Mouse (Mus musculus) kidney, embryonic 16.5 days (tissue): Measurements from ENCODE around the gene Sbk2. TPM values are rescaled to one million over a fixed set of nuclear protein-coding genes. Genes with fewer than 3 reads are reported as not detected.
A peak's percentile ranks its signal among the peaks of the same experiment; 100 is the strongest.

ENCODE experiments used
- ATAC-seq: fragments of 200-750 bp; cut with Nextera tagmentation; 2 replicates; pipeline ENCODE4 v1.8.0; 2017; ENCODE audit warnings: moderate TSS enrichment; ENCODE audit not compliant: low FRiP score, low TSS enrichment
- H3K27ac ChIP-seq: fragments of 300-500 bp; sonication (generic); 2 replicates; pipeline ENCODE4 v1.5.1; 2014; ENCODE audit warnings: low read length
- H3K27me3 ChIP-seq: fragments of 300-500 bp; sonication (generic); 2 replicates; pipeline ENCODE4 v1.6.1; 2014; ENCODE audit warnings: low read length, control low read depth, mixed read lengths; ENCODE audit not compliant: insufficient read depth
- H3K36me3 ChIP-seq: fragments of 300-500 bp; sonication (generic); 2 replicates; pipeline ENCODE4 v1.6.1; 2014; ENCODE audit warnings: low read length, control low read depth, mixed read lengths; ENCODE audit not compliant: insufficient read depth
- H3K4me1 ChIP-seq: fragments of 300-500 bp; sonication (generic); 2 replicates; pipeline ENCODE4 v1.6.1; 2014; ENCODE audit warnings: low read length, control low read depth, mixed read lengths; ENCODE audit not compliant: insufficient read depth
- H3K4me2 ChIP-seq: fragments of 300-500 bp; sonication (generic); replicated peaks from 2 replicates; pipeline ENCODE4 v1.6.1; 2014; ENCODE audit warnings: low read depth, low read length
- H3K4me3 ChIP-seq: fragments of 300-500 bp; sonication (generic); 2 replicates; pipeline ENCODE4 v1.5.1; 2014; ENCODE audit warnings: mild to moderate bottlenecking, low read length
- H3K9ac ChIP-seq: fragments of 300-500 bp; sonication (generic); replicated peaks from 2 replicates; pipeline ENCODE4 v1.6.1; 2014; ENCODE audit warnings: low read length
- H3K9me3 ChIP-seq: fragments of 300-500 bp; sonication (generic); 2 replicates; pipeline ENCODE4 v1.6.1; 2016; ENCODE audit warnings: low read length, control low read depth
- WGBS: fragments of 180-500 bp; shearing (Covaris S2); extraction: QIAGEN DNeasy Blood & Tissue Kit; methylation state at CpG from one replicate; pipeline ENCODE4 v1.1.7; 2014; 5-methylcytosine and 5-hydroxymethylcytosine counted together
- polyA plus RNA-seq: library from polyadenylated mRNA; unstranded; fragments of >200 nt; fragmentation: Nextera tagmentation; extraction: Ambion mirVana; gene quantifications from 2 replicates; pipeline ENCODE4 v1.2.1, GENCODE M21; 2015

Gene Sbk2
- polyA plus RNA-seq, 1 experiment from 2014 or later: 0.26 TPM

DNA sequence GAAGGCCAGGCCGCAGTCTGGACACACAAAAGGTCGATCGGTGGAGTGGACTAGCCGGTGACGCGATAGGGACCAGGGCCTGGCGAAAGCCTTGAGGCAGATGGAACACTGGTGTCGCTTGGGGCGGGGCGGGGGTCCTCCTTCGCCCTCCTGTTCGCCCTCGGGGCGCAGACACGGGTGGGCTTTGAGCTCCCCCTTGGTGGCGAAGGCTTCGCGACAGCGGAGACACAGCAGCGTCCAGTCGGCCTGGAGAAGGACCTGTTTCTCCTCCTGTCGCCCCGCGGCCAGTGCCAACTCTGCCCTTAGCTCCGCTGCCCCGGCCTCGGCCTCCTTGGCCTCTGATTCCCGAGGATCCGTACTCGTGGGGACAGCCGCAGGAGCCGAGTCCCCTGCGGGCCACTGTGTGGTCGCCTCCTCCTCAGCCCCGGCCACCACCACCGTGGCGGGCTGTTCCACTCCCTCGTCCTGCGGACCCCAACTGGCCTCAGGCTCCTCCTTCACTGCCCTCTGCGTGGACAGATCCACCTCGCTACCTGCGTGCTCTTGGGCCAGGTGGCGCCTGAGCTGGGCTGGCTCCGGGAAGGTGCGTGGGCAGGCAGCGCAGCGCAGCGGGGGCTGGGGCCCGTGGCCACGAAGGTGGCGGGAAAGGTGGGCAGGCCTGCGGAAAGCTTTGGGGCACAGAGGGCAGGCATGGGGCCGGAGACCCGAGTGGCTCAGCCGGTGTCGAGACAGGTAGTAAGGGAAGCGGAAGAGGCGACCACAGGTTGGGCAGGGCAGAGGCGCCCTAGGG, 30.0 kb upstream of the Sbk2 start:
- Histone ChIP-seq H3K4me1 (peaks cover 18% of the 10 kb centered on the region), H3K4me2 (peak overlapping the region; percentile 86), H3K9me3 (peaks cover 20% of the 10 kb centered on the region), H3K9ac (no peak overlapping the region), H3K27ac (no peak overlapping the region), H3K36me3 (peaks cover 29% of the 10 kb centered on the region), H3K27me3 (no peaks in the 10 kb centered on the region), H3K4me3 (0 out of 2 replicates have a peak overlapping the region, but pooled peaks have one; percentile 9)
- no peak for ATAC-seq
- 51% methylated on average over 53 of the region's 59 CpGs for WGBS

- Histone ChIP-seq H3K27me3 (no peaks in the 10 kb centered on the region), H3K9me3 (peaks cover 20% of the 10 kb centered on the region), H3K4me2 (peak overlapping the region; percentile 86), H3K36me3 (peaks cover 29% of the 10 kb centered on the region), H3K9ac (no peak overlapping the region), H3K4me3 (no peak overlapping the region), H3K4me1 (peaks cover 18% of the 10 kb centered on the region), H3K27ac (no peak overlapping the region)
- WGBS: 48% methylated on average over 48 of the region's 55 CpGs
- ATAC-seq: no peak
These were observed 29.3 kb upstream of the Sbk2 start for GRCm38 (mm10) chr7:4993347-4993998.

- Histone ChIP-seq H3K4me1 (no peaks in the 10 kb centered on the region), H3K4me3 (no peak overlapping the region), H3K9me3 (peaks cover 15% of the 10 kb centered on the region), H3K9ac (no peak overlapping the region), H3K36me3 (peaks cover 21% of the 10 kb centered on the region), H3K27ac (no peak overlapping the region), H3K27me3 (no peaks in the 10 kb centered on the region; the same call in 1 of the 2 replicates), H3K4me2 (no peak overlapping the region)
- WGBS: 56% methylated on average over 2 of the region's 2 CpGs
- ATAC-seq: no peak
These were observed 24.0 kb upstream of the Sbk2 start for GRCm38 (mm10) chr7:4988250-4988649.

DNA sequence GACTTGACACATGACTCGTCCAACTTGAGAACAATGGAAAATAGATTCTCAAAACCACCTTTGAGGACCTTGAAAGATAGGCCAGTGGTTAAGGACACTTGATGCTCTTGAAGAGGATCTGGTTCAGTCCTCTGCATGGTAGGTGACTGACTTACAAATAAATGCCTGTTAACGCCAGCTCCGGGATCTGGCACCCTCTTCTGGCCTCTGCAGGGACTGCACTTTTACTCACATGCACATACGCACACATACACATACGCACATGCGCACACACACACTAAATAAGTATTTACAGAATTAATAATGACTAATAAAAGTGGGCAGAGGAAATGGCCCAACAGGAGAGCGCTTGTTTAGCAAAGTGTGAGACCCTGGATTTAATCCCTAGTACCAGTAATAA, 12.6 kb upstream of the Sbk2 start:
- H3K4me3 ChIP-seq: no peak overlapping the region
- no peak for ATAC-seq
- no peaks in the 10 kb centered on the region for H3K36me3 ChIP-seq
- no peak overlapping the region for H3K9ac ChIP-seq
- no peaks in the 10 kb centered on the region for H3K4me1 ChIP-seq
- H3K27ac ChIP-seq: no peak overlapping the region
- no peaks in the 10 kb centered on the region for H3K27me3 ChIP-seq
- no peak overlapping the region for H3K4me2 ChIP-seq
- 87% methylated on average over 7 of the region's 7 CpGs for WGBS
- H3K9me3 ChIP-seq: no peaks in the 10 kb centered on the region

DNA sequence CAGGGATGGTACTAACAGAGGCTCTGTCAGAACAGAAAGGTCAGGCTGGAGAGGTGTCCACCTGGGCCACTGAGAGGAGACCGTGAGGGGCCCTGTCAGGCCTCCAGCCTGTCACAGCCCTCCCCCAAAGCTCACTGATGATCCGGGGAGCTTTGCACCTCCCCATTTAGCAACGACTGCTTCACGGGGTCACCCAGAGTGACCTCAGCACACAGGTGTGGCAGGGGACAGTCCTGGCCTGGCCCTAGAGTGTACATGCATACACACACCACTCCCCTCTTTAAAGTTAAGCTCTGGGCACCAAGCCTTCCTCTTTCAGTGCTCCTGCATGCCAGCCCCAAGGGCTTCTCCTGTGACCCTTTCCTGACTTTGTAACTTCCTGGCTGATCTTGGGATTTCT, 11.2 kb upstream of the Sbk2 start:
- no peaks in the 10 kb centered on the region for H3K9me3 ChIP-seq
- no peak overlapping the region for H3K4me3 ChIP-seq
- WGBS: 57% methylated on average over 4 of the region's 4 CpGs
- no peaks in the 10 kb centered on the region for H3K27me3 ChIP-seq
- H3K4me2 ChIP-seq: no peak overlapping the region
- H3K36me3 ChIP-seq: no peaks in the 10 kb centered on the region
- no peak for ATAC-seq
- H3K9ac ChIP-seq: no peak overlapping the region
- H3K27ac ChIP-seq: no peak overlapping the region
- no peaks in the 10 kb centered on the region for H3K4me1 ChIP-seq

DNA sequence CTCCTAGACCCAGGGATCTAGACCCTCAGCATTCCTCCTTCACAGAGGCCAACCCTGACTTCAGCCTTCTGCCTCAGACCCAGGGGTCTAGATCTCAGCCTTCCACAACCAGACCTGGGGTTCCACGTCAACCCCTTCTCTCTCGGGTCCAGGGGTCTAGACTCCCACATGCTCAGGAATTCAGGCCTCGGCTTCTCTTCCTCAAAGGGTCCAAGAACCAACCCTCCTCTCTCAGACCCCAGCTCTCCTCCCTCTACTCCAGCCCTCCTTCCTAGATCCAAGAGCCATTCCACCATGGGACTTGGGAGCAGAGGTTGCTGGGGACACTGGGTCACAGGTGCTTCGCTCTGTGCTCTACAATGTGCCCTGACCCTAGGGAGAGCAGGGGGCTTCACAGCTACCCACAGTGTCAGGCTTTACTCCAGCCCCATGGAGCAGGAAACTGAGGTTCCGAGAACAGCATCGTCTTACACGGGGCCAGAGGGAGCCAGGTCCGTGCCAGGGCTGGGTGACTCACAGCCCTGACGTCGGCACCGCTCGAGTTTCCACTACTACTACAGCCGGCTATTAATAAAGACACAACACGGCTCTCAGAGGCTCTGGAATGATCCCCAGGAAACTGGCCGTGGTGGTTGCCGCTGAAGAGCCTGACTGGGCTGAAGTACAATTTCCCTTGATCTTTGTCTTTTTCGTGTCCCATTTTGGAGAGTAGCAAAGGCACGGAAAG, 8.3 kb upstream of the Sbk2 start:
- Histone ChIP-seq H3K4me1 (no peaks in the 10 kb centered on the region), H3K9ac (no peak overlapping the region), H3K4me2 (no peak overlapping the region), H3K4me3 (no peak overlapping the region), H3K27me3 (no peaks in the 10 kb centered on the region), H3K9me3 (no peaks in the 10 kb centered on the region), H3K27ac (no peak overlapping the region), H3K36me3 (no peaks in the 10 kb centered on the region)
- ATAC-seq: no peak; the same call in 1 of the 2 replicates
- WGBS: 64% methylated on average over 18 of the region's 18 CpGs

- 24% methylated on average over 7 of the region's 7 CpGs for WGBS
- Histone ChIP-seq H3K4me2 (no peak overlapping the region), H3K27ac (no peak overlapping the region), H3K4me3 (no peak overlapping the region), H3K4me1 (no peaks in the 10 kb centered on the region), H3K9ac (no peak overlapping the region), H3K36me3 (no peaks in the 10 kb centered on the region), H3K9me3 (no peaks in the 10 kb centered on the region), H3K27me3 (no peaks in the 10 kb centered on the region)
- no peak for ATAC-seq
These were observed 7.5 kb upstream of the Sbk2 start for GRCm38 (mm10) chr7:4971710-4972109.

DNA sequence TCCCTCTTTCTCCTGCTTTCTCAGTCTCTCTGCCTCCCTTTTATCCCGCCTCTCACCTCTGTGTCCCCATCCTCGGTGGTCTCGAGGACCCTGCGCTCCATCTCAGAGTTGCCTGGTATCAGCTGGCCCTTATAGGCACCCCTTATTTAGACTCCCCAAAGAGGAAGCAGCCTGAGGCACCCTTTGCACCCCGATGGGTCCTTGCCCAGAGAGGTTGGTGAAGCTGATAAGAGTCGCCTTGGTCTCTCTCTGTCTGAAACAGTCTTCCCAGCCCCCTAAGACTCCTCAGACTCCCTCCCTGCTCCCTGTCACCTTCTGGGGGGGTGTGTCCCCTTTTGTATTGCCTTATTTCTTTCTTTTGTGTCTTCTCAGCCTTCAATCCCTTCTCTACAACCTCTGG, 6.9 kb upstream of the Sbk2 start, which contains the start of gene Sbk3:
Sbk3 (minus strand) TSS at position 101 of the 400 bp plus-strand sequence.
- Histone ChIP-seq H3K27ac (no peak within 1 kb of the TSS), H3K4me3 (no peak within 1 kb of the TSS), H3K9ac (no peak within 1 kb of the TSS), H3K9me3 (no peaks in the 10 kb centered on the region), H3K4me1 (no peaks in the 10 kb centered on the region), H3K36me3 (no peaks in the 10 kb centered on the region), H3K4me2 (no peak within 1 kb of the TSS), H3K27me3 (no peaks in the 10 kb centered on the region)
- 42% methylated on average over 6 of the region's 6 CpGs for WGBS
- no peak for ATAC-seq

GRCm38 (mm10) chr7:4964988-4965387, 782 bp upstream of the Sbk2 start:
- Histone ChIP-seq H3K27ac (no peak overlapping the region), H3K4me3 (no peak overlapping the region), H3K9me3 (no peaks in the 10 kb centered on the region), H3K36me3 (no peaks in the 10 kb centered on the region), H3K4me1 (no peaks in the 10 kb centered on the region), H3K9ac (no peak overlapping the region), H3K27me3 (no peaks in the 10 kb centered on the region), H3K4me2 (no peak overlapping the region)
- 87% methylated on average over 5 of the region's 5 CpGs for WGBS
- no peak for ATAC-seq
